Mouse (Mus musculus) MEL (cell line): ENCODE data around the gene Htr5b.

Source experiments
- CHD1 ChIP-seq: IDR thresholded peaks from 2 replicates; pipeline ENCODE4 v1.6.1; 2012; ENCODE audit warnings: low read depth, mild to moderate bottlenecking, inconsistent platforms, low read length, improper control_type of control experiment
- EP300 ChIP-seq, 2 experiments: IDR thresholded peaks; 2 replicates each; pipeline ENCODE4 v1.6.1; 2011; ENCODE audit warnings: improper control_type of control experiment in 2 of 2, low read length in 2 of 2, low read depth in 1 of 2, mild to moderate bottlenecking in 1 of 2
- POLR2A ChIP-seq, 2 experiments: IDR thresholded peaks; 2 replicates each; pipeline ENCODE4 v1.6.1; 2011 to 2012; ENCODE audit warnings: low read length in 2 of 2, mild to moderate bottlenecking in 2 of 2, control low read depth in 1 of 2, improper control_type of control experiment in 1 of 2, low read depth in 1 of 2, moderate library complexity in 1 of 2; ENCODE audit not compliant: control insufficient read depth in 1 of 2, insufficient read depth in 1 of 2, poor library complexity in 1 of 2
- RCOR1 ChIP-seq: IDR thresholded peaks from 2 replicates; pipeline ENCODE4 v1.6.1; 2012; ENCODE audit warnings: low read depth, mild to moderate bottlenecking, inconsistent platforms, low read length, improper control_type of control experiment
- TCF12 ChIP-seq: IDR thresholded peaks from 2 replicates; pipeline ENCODE4 v1.6.1; 2014; ENCODE audit warnings: low read depth, mild to moderate bottlenecking, inconsistent platforms, low read length, improper control_type of control experiment, moderate library complexity

GRCm38 (mm10) chr1:121551457-121551835 is 23.2 kb upstream of the Htr5b start:
- TF ChIP-seq EP300 (IDR thresholded peaks at IDR 0.05; ENCODE audit: low read depth in 1 of 2, low read length in 2 of 2) (no peak), RCOR1 (no peak), POLR2A (IDR thresholded peaks at IDR 0.05; ENCODE audit: control insufficient read depth in 1 of 2, insufficient read depth in 1 of 2, low read depth in 1 of 2, low read length in 2 of 2, poor library complexity in 1 of 2) (no peak), TCF12 (no peak), CHD1 (no peak)
